Mouse (Mus musculus): ENCODE measurements around the gene Gpr183. TPM values are rescaled to one million over a fixed set of nuclear protein-coding genes. Genes with fewer than 3 reads are reported as not detected.

Gene Gpr183
- total RNA-seq, 2 experiments from 2014 or later: 0.23 to 0.35 TPM

DNA sequence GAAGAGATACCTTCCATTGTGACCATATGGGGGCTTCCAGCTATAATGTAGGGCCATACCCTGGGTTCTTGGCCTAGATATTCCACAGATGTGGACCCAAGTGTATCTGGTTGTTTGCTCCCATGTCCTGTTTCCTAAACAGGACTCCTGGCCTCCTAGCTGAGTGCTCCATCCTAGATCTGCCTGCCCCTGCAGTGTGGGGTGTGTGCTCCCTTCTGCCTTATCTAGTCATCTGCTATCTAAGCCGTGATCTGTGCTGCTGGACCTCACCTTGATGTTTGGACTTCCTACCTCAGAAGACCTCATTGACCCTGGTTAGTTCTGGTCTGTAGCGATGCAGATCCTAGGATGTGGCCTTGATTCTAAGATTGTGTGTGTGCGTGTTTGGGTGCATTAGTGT lies 24.9 kb upstream of the Gpr183 start:
- DNase-seq: no peak
- intact Hi-C loops (cut with DNase I): no loop called here

DNA sequence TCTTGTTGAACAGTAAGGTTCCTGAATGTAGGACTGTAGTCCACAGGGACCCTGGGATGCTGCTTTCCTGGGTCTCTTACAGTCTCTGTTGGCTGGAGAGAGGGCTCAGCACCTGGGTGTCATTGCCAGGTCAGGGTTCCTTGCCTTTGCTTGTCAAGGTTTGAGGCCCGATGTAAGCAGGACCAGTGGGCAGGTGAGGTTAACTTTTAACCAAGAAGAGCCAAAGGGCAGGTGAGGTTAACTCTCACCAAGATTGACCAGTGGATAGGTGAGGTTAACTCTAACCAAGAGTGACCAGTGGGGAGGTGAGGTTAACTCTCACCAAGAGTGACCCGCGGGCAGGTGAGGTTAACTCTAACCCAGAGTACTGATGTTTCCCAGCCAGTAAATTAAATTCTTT lies 24.3 kb upstream of the Gpr183 start:
- intact Hi-C loops (cut with DNase I): no loop called here
- DNase-seq: no peak

DNA sequence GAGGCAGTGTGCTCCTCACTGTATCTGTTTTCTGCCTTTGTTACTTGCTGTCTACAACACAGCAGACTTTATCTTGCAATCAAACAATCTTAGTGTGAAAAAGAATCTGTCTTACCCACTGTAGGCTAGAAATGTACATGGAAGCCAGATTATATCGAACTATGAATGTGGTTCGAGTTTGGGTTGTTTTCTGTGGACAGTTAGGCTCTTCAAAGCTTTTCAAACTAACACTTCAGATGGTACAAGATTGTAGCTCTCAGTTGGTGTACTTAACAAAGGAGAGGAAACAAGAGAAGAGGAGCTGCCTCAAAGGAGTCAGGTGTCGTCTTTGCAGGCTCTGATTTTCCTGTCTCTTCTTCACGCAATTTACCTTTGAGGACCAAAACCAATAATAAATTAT lies 22.7 kb upstream of the Gpr183 start:
- intact Hi-C loops (cut with DNase I): no loop called here
- DNase-seq: no peak

DNA sequence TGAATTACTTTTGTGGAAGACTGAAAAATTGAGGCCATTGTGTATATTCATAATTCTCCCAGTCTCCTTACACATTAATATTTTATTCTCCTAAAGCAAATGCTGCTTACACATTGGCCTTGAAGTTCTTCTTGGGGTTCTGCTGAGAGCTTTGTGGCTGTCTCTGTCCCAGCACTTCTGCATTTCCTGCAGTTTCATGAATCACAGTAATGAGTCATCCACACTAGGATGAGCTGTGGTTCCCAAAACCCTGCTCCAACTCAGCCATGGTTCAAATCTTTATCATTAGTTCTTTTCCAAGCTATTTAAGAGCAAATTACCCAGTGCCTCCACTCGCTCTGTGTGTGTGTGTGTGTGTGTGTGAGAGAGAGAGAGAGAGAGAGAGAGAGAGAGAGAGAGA lies 22.3 kb upstream of the Gpr183 start:
- intact Hi-C loops (cut with DNase I): no loop called here

DNA sequence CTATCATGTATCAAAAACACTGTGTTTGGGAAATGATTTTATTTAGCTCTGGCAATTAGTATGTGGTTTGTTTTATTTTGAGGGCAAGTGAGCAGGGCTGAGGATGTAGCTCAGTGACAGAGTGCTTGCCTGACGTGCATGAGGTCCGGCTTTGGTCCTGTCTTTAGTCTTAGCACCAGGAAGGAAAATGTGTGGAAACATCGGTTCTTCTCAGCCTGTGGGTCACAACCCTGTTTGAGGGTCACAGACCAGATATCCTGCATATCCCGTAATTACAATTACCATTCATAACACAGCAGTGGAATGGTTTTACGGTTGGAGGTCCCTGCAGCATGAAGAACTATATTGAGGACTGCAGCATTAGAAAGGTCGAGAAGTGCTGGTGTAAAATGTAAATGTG lies 21.0 kb upstream of the Gpr183 start:
- intact Hi-C loops (cut with DNase I): no loop called here

More for the DNA sequence above, 22.3 kb upstream of the Gpr183 start:
- no peak for DNase-seq

DNA sequence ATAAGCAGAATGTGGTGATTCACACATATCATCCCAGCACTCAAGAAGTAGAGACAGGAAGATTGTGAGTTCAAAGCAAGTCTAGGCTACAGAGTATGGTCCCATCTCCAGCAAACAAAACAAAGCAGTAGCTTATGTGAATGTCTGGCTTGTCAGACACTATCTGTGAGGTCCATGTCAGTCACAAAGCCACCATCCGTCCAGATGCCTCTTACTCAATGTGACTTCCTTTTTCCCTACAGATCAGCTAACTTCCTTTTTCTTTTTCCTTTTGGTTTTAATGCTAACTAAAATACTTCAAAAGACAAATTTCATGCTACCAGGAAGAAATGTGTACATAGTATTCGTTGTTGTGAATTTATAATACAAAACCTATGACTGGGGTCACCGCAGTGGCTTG lies 20.5 kb upstream of the Gpr183 start:
- intact Hi-C loops (cut with DNase I): no loop called here
- DNase-seq: no peak

More for the DNA sequence above, 21.0 kb upstream of the Gpr183 start:
- no peak for DNase-seq

DNA sequence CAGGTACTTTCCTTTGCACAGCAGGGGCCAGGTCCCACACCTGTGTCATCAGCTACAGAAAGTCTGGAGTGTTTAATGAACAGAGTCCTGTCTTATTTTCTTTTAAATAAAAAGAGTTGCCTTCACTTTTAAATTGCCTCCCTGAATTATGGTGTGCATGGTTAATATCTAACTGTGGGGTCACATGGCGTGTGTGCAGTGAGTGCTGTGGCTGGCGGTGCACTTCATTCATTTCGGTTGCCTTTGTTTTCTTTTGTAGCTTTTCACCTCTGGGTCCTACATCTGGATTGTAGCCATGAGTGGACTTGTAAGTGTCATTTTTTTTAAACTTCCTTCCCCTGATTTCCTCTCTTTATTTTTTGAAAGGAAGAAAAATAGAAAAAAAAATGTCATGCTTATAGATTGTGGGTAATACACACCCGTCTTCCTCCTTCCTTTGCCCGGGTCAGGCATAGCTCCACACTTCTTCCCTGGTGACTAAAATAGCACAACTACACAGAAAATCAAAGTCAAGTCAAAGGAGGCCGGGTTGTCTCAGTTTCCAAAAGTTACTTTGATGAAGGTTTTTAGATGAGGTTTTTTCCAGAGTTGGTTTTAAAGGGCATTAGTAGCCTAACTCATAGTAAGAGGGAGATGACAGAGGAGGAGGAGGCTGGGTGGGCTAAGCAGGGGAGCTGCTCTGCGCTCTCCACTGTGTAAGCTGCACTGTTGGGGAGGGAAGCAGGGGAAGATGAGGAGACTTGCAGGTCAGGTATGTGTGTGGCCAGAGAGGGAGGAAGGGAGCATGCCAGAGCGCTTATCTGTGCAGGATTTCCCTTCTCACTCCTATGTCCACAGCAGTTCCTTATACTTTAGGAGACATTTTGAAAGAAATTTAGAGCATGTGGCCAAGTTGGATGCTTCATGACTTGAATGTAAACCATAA lies 18.3 kb upstream of the Gpr183 start:
- DNase-seq: no peak
- intact Hi-C loops (cut with DNase I): no loop called here

DNA sequence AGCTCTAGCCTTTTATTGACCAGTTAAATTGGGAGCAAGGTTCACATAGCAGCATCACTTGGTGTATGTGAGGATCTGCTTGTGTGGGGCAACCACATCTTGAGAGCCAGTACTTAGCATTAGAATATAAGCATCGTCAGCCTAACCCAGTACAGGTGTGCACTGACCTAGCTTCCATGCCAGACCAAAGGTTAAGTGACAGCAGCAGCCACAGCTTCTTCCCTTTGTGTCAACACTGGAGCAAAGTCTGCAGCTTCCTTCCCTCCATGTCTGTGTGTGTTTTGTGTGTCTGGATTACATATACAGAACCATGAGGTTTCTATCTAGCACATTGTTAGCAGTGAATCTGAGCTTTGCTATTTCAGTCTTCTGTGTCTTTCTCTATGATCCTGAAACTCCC lies 16.5 kb upstream of the Gpr183 start:
- DNase-seq: no peak

DNA sequence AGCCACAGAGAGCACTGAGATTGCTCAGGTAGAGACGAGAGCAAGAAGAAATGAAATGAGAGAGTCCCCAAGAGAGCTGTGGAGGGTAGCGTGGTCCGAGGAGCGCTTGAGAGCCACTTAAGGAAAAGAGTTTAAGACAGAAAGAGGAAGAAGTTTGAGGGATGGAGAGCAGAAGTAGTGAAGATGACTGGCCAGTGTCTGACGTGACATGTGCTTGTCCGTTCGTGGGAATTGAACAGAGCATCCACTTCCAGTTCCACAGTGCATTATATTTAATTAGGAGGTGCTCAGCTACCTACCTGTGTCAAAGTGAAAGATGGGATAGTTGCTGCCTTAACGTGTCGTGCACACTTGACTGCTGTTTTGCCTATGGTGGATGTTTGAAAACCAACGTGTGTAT lies 8.1 kb upstream of the Gpr183 start:
- intact Hi-C loops (cut with DNase I): no loop called here

More for the DNA sequence above, 16.5 kb upstream of the Gpr183 start:
- intact Hi-C loops (cut with DNase I): no loop called here

DNA sequence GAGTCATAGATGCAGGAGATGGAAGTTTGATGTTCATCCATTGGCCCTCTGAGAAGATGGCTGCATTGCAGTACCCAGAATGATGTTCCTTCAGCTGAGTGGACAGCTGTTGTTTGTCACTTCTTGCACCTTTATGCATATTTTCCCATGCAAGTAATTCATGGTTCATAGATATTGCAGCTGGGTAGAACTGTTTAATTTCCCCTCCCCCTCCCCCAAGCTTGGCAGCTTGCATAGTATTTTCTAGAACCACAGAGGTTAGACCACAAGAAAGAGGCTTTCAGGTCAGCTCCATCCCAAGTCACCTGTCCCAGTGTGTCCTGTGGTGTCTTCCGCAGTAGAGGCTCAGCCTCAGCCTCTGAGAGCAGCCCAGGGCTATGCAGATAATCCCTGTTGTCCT lies 5.4 kb upstream of the Gpr183 start:
- intact Hi-C loops (cut with DNase I): no loop called here
- no peak for DNase-seq

More for the DNA sequence above, 8.1 kb upstream of the Gpr183 start:
- DNase-seq: no peak

DNA sequence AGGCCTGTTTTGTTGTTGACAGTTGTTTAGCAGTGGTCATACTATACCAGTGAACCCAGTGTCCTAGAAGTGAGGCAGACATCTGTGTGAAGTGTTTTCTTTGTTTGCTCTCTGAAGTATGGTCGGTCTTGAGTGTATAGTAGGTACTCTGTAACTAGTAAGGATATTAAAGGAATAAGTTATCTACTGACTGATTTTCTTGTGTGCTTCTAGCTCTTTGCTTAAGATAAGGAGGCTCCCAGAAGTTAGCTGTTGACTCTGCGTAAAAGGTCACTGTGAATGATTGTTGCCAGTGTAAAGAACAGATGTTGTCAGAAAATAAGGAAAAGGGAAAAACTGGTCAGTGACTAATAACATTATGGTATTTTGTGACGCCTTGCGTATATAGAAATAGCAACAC lies 2.1 kb upstream of the Gpr183 start:
- no peak for DNase-seq
- intact Hi-C loops (cut with DNase I): no loop called here

DNA sequence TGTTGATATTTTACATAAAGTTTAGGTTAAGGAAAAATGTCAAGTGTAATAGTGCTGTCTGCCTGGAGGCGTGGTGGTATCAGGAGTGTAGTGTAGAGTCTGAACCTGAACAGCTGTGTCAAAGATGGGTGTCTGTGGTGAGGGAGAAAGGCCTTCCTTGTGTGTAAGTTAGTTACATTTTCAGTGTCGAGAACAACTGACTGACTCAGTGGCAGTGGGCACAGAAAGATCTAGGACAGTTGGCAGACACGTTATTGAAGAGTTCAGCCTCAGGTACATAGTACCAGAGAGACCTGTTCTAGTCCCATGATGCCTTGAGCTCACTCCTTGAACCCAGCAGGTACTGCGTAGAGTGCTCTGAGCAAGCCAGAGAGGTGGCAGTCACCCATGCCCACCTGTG lies 466 bp upstream of the Gpr183 start:
- intact Hi-C loops (cut with DNase I): no loop called here
- no peak for DNase-seq

DNA sequence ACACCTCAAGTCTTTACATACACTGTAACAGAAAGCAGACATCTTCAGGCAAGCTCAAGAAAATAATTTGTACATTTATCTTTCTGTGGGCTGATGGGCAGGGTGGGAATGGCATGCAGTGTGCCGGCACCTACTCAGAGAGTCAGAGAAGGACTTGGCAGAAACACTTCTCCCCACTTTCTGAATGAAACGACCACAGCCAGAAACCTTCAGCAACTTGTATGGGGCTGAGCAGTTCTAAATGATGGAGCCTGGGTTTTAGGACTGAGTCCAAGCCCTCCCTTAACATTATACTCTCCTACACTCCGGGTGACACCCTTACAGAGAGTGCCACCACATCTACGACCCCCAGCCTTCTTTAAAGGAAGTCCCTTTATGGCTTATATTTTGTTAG lies 1.1 kb downstream of the Gpr183 start:
- no peak for DNase-seq
- intact Hi-C loops (cut with DNase I): no loop called here

DNA sequence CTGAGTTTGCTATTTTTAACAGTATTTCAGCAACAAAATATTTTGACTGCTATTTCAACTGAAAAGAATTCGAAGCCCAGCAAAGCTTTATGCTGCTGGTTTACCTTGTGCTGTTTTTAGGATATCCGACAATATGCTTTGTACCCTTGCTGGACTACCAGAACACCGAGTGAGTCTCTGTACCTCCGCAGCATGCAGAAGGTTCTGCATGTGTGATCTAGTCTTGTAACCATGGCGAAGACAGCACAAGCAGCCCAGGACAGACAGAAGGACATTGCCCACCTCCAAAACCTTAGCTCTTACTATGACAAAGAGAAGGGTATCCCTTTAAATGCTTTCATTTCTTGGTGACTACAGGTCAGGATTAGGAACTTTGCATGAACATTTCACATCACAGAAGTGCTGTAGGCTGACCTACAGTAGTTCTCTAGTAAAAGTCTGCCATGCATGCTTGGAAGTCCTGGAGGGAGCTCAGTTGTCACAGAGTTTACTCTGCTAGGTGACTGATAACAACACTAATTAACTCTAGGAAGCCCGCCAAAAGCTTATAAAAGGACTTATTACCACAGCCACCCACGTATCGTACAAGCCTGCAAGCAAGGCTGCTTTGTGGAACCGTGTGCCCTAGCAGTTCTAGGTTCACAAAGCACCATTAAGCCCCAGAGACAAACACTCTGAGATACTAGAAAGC lies 1.6 kb downstream of the Gpr183 start:
- intact Hi-C loops (cut with DNase I): no loop called here

DNA sequence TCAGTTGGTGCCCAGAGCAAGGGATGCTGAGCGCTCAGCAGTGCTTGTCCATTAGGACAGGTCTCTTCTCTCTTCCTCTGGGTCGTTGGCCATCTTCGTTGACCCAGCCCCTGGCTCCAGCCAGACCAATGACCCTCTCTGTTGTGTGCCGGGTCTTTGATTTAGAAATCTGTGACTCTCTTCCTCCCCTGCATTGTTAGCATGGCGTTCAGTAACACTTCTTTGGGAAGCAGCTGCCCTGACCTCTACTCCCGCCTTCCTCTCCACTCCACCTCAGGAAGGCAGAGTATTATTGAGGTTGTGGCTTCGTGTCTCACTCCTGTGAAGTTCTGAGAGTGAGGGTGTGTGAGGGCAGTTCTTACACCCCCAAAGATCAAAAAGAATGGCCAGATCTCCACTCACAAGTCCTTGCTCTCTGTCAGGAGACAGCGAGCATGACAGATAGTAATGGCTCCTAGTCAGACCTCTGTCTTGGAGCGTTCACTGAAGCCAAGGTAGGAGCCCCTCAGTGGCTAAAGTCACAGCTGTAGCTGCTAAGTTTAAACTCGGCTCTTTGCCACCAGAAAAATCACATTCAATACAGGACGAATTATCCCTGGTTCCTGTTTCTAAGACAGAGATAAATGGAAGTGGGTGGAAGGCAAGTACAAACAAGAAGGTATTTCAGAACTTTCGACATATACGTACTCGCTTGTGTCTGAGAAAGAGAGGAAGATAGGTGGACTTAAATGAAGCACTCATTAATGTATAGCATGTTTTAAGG lies 2.7 kb downstream of the Gpr183 start:
- intact Hi-C loops (cut with DNase I): no loop called here
- no peak for DNase-seq

More for the DNA sequence above, 1.6 kb downstream of the Gpr183 start:
- no peak for DNase-seq

DNA sequence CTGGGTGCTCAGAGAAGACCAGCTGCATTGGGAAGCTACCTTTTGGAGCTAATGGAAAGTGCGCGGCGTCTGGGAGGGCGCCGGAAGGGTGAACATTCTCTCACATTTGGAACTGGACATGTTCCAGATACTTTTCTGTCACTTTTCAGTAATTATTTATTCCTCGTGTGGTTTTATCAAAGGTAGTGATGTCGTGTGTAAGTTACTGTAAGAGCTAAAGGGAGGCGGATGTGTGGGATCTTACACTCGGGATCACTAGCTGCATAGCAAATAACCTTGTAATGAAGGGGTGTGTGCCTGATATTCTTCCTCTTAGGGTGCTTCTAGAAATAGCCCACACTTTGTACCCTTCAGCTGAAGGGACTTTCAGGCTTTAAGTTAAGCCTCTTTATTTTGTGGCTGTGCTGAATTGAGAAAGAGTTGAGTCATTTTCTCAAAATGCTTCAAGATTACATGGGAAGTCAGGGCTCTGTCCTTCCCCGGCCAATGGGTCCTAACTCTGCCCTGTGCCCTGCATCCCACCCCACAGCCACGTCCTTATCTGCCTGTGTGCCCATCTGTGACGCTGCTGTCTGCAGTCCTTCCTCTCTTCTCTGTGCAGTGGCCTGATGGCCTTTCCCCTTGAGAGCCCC lies 3.4 kb downstream of the Gpr183 start:
- DNase-seq: no peak
- intact Hi-C loops (cut with DNase I): no loop called here

DNA sequence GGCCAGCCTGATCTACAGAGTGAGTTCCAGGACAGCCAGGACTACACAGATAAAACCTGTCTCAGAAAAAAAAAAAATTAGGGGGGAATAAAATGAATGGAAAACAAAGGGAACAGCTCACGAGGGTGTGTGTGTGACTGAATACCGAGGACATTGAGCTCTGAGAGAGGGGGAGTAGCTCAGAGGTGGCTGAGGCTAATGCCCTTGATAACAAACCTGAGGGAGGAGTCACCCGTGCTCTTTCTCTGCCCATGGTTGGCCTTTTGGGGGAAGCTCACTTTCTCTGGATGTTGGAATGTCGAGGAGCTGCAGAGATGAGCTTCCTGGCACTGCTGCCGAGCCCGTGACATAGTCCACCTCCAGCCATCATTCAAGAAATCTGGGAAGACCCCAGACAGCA lies 4.0 kb downstream of the Gpr183 start:
- DNase-seq: no peak
- intact Hi-C loops (cut with DNase I): no loop called here

DNA sequence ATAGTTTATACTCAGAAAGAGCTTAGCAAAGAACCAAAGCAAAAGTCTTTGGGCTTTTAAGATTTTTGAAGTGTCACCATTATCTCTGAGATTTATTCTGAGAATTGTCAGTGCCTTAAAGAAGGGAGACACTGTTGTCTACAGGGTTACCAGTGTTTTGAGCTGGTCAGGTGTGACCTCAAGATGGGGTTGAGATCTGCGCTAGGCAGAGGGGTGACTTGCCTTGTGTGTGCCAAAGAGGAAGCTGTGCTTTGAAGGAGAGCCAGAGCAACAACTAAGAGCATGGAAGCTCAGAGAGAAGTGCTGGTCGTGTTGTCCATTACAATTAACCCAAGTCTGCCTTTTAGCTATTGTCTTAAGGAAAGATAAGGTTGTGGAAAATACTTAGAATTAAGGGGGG lies 4.5 kb downstream of the Gpr183 start:
- intact Hi-C loops (cut with DNase I): no loop called here
- DNase-seq: no peak

DNA sequence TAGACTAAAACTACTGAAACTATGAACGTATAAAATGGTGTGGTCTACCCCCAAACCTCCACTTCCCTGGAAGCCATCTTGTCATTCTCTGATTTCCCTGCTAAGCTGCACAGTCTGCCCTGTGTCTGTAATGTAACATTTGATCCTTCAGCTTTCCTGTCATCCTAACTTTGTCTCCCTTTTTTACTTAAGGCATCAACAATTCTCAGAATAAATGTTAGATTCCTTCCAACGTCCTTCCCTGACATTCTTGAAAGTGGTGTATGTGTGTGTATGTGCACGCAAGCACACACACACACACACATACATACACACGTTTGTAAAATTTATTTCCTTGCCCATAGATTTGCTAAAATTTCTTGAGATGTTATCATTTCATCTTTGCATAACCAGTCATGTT lies 5.0 kb downstream of the Gpr183 start:
- intact Hi-C loops (cut with DNase I): no loop called here
- DNase-seq: no peak

DNA sequence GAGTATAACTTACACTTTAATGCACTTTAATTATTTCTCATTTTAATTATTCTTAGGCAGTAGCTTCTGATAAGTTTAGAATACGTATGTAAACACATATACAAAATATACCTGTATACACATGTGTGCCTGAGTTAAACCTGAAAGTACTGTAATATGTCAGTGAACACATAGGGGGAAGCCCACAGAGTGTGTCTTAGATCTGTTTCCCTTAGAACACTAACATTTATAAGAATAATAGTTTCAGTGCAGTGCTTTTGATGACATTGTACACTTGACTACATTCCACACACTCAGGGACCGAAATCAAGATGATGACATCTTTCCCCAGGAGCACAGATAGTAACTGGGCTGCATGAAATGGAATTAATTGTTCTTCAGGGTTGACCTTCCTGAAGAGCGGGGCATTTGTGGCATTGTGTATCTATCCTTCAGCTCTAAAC lies 5.4 kb downstream of the Gpr183 start:
- no peak for DNase-seq
- intact Hi-C loops (cut with DNase I): no loop called here

All from gastrocnemius, postnatal 36 days (tissue).